Mouse (Mus musculus) olfactory bulb, adult 2 months (tissue): ENCODE measurements around the gene Rassf3. TPM values are rescaled to one million over a fixed set of nuclear protein-coding genes. Genes with fewer than 3 reads are reported as not detected.

Experiments
- H3K27ac ChIP-seq: fragments of 200-500 bp; 2 replicates; pipeline ENCODE4 v1.5.1; 2012; ENCODE audit warnings: low read depth, low read length; ENCODE audit not compliant: insufficient read depth
- H3K4me1 ChIP-seq: fragments of 200-500 bp; 2 replicates; pipeline ENCODE4 v1.6.1; 2012; ENCODE audit warnings: low read length; ENCODE audit not compliant: control insufficient read depth, insufficient read depth
- H3K4me3 ChIP-seq: fragments of 200-500 bp; 2 replicates; pipeline ENCODE4 v1.5.1; 2012; ENCODE audit warnings: mild to moderate bottlenecking, low read depth, low read length, moderate library complexity; ENCODE audit not compliant: insufficient read depth
- CTCF ChIP-seq: fragments of 200-500 bp; IDR thresholded peaks from 2 replicates; pipeline ENCODE4 v1.5.1; 2012; ENCODE audit warnings: low read depth, mild to moderate bottlenecking, low read length, moderate library complexity; ENCODE audit not compliant: insufficient read depth
- POLR2A ChIP-seq: fragments of 200-500 bp; IDR thresholded peaks from 2 replicates; pipeline ENCODE4 v1.6.1; 2012; ENCODE audit warnings: mild to moderate bottlenecking, low read depth, low read length, moderate library complexity; ENCODE audit not compliant: insufficient read depth
- WGBS: fragments of 180-500 bp; shearing (Covaris S2); methylation state at CpG from one replicate; pipeline ENCODE4 v1.1.7; 2018; 5-methylcytosine and 5-hydroxymethylcytosine counted together
- polyA plus RNA-seq: library from polyadenylated mRNA; stranded (reverse); fragments of >200 nt; gene quantifications from 2 replicates; pipeline ENCODE4 v1.2.4, GENCODE M21; 2012; ENCODE audit warnings: low replicate concordance; ENCODE audit not compliant: missing spikeins, insufficient read depth, insufficient read length

Rassf3 gene
- polyA plus RNA-seq, 1 experiment = not detected

DNA sequence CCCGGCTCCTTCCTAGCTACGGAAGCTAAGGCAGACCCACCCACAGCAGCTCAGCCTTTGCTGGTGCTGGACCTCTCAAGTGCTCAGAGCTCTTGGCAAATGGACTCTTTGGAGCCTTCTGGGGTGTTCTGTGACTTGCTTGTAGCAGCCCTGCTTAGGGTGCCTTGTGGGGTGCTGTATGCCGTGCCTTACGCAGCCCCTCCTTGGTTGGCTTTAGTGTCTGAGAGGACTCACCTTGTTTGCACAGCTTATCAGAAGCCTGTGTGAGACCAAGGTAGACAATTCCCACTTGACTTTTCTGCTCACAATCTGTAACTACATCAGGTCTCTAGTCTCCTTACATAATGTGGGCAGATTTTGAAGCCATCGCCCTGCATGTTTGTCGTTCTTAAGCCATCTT is 90.5 kb downstream of the Rassf3 start:
- Histone ChIP-seq H3K27ac (no peak overlapping the region), H3K4me1 (no peaks in the 10 kb centered on the region), H3K4me3 (no peak overlapping the region)
- 97% methylated on average over 6 of the region's 6 CpGs for WGBS
- no peak for TF ChIP-seq POLR2A
- no peak for TF ChIP-seq CTCF

- 95% methylated on average over 13 of the region's 13 CpGs for WGBS
- H3K4me1 ChIP-seq = no peaks in the 10 kb centered on the region
- H3K4me3 ChIP-seq = no peak overlapping the region
- TF ChIP-seq CTCF (no peak), POLR2A (no peak)
- H3K27ac ChIP-seq = no peak overlapping the region
These were observed 91.4 kb downstream of the Rassf3 start for GRCm38 (mm10) chr10:121384710-121385109.

GRCm38 (mm10) chr10:121381280-121381679 is 94.9 kb downstream of the Rassf3 start:
- Histone ChIP-seq H3K4me3 (no peak overlapping the region), H3K4me1 (no peaks in the 10 kb centered on the region), H3K27ac (no peak overlapping the region)
- WGBS = 95% methylated on average over 18 of the region's 18 CpGs
- TF ChIP-seq CTCF (no peak), POLR2A (no peak)

DNA sequence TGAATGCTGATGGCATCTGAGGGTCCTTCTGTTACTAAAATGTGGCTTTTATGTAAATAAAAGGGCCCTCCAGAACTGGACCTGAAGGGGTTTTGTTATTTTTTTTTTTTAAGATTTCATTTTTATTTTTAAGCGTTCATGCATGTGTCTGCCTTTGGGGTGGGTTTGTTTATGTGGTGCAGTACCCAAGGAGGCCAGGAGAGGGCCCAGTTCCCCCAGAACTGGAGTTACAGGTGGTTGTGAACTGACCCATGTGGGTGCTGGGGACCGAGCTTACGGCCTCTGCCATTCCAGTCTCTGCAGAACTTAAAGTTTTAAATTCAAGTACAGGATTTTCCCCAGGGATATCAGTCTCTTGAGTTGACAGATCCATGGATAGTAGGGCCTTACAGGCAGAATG is 96.8 kb downstream of the Rassf3 start:
- WGBS = 99% methylated on average over 3 of the region's 3 CpGs
- no peak overlapping the region for H3K4me3 ChIP-seq
- no peaks in the 10 kb centered on the region for H3K4me1 ChIP-seq
- H3K27ac ChIP-seq = no peak overlapping the region
- no peak for TF ChIP-seq POLR2A
- TF ChIP-seq CTCF = no peak

DNA sequence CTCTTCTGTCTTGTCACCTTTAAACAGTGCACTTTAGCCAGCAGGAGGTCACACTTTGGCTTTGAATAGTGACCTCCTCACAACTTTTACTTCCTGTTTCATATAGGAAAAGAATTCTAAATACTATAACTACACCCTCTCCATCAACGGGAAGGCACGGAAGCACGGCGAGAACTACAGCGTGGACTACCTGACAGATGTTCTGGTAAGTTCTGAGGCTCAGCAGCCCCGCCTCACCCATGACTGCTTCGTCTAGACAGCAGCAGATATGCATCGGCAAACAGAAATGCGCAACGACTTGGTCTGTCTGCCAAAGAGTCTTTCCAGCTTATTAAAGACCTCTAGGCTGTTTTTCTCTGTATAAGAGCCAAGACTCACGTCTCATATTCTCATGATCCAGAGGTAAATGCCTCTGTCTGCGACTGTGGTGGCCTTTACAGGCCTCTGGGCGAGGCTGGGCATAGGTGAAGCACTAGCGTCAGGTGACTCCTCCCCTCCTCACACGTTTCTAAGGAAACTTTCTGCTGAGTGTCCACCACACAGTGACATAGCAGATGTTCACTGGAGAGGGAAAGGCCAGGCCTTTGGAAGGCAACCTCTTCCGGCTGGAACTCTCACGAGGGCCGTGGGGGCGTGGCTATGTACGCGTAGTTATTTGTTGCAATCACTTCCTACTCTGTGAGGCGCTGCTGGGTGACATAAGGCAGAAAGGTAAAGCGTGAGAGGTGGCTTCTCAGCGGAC is 99.4 kb downstream of the Rassf3 start:
- H3K4me1 ChIP-seq = no peaks in the 10 kb centered on the region
- no peak for TF ChIP-seq POLR2A
- no peak for TF ChIP-seq CTCF
- 92% methylated on average over 24 of the region's 24 CpGs for WGBS
- H3K4me3 ChIP-seq = no peak overlapping the region
- no peak overlapping the region for H3K27ac ChIP-seq

DNA sequence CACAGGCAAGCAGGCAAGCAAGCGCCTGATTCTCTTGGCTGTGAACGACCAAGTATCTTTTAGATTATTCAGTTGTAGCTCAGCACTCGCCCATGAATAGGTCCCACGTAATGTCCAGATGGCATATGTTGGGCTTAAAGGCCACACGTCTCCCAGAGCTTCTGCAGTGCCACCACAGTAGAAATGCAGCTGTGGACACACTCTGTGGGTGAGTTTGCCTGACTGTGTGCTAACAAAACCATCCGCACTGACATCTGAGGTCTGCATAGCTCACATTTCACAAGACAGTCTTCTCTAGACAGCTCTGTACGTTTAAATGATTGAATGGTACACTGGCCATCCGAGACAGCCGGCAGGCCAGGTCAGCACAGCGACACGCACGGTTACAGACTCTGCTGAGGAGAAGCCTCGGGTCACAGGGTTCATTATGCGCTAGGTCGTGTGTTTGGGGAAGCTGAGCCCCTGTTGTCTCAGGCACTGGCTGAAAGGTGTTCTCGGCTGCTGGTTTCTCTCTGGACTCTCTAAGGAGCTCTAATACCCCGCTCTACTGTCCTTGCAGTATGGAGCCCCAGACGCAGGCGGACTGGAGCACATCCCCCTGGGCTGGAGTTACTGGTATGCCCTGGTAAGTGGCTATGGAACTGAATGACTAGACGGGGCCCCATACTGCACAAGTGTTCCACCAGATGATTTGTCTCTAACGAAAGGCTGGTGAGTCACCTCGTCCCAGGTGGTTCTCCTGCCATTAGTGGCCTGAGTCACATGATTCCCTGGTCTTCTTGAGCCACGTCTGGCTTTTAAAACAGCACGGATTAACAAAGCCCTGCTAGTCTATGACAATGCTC is 100.3 kb downstream of the Rassf3 start:
- H3K27ac ChIP-seq = no peak overlapping the region

GRCm38 (mm10) chr10:121374693-121375620 is 101.2 kb downstream of the Rassf3 start:
- H3K4me1 ChIP-seq = no peaks in the 10 kb centered on the region
- H3K27ac ChIP-seq = no peak overlapping the region
- H3K4me3 ChIP-seq = no peak overlapping the region
- no peak for TF ChIP-seq CTCF
- TF ChIP-seq POLR2A = no peak
- WGBS = 91% methylated on average over 17 of the region's 17 CpGs

More for the DNA sequence above, 100.3 kb downstream of the Rassf3 start:
- Histone ChIP-seq H3K4me3 (no peak overlapping the region), H3K4me1 (no peaks in the 10 kb centered on the region)
- TF ChIP-seq CTCF (no peak), POLR2A (no peak)
- 87% methylated on average over 24 of the region's 24 CpGs for WGBS

GRCm38 (mm10) chr10:121374013-121374412 is 102.1 kb downstream of the Rassf3 start:
- Histone ChIP-seq H3K27ac (no peak overlapping the region), H3K4me1 (no peaks in the 10 kb centered on the region), H3K4me3 (no peak overlapping the region)
- TF ChIP-seq CTCF (no peak), POLR2A (no peak)
- WGBS = 75% methylated on average over 12 of the region's 12 CpGs
